Mouse (Mus musculus) left cerebral cortex, postnatal 10 days (tissue): ENCODE data around the gene Olfr392. TPM values are rescaled to one million over a fixed set of nuclear protein-coding genes. Genes with fewer than 3 reads are reported as not detected.

Source experiments
- DNase-seq, 2 experiments: peaks; one replicate each; pipeline ENCODE4 v3.0.0; 2021 to 2022; ENCODE audit warnings: low spot score in 2 of 2, mixed read lengths in 1 of 2; ENCODE audit errors: extremely low spot score in 1 of 2
- intact Hi-C: fragments of 180-260 bp; cut with DNase I; formaldehyde crosslinking; loops from one replicate; pipeline ENCODE4 v1.15.1; 2025
- total RNA-seq, 2 experiments: library from RNA; stranded (reverse); gene quantifications; 2 replicates each; pipeline ENCODE4 v1.2.3; 2021

Olfr392 gene
- not detected for total RNA-seq

DNA sequence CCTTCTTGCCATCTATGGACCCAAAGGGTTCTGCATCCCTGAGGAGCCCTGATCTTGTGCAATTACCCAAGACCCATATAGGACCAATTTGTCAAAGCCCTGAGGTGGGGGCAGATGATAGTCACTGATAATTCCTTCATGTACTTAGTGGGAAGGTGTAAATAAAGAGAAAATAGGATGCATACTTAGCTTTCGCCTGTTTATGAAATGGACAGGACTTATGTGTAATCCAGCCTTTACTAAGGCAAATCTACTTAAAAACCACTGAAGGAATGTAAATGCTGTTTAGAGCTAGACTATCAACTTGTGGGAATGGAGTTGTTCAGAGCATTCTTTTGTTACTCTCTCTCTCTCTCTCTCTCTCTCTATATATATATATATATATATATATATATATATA lies at the start of gene Olfr392:
Gene Olfr392, minus strand, starts transcription at position 101 of the 400 bp plus-strand sequence.
- DNase-seq, result no peak
- intact Hi-C loops, result no loop called here

DNA sequence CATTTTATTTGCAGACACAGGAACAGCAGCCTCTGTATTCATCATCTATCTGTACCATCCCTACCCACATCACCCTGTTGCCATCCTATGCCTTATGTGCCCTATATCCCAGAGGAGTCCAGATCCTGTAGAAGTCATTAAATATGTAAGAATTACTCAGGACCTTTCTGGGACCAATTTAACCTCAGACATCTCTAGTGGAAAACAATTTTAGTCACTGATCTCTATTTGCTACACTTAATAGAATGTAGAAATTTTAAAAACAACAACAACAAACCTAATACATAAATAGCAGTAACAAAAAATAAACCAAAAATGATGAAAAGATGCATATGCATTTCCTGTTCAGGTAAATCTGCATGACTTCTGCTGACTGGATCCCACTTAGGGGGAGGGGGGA lies 34.5 kb upstream of the Olfr392 start, which contains the start of gene Olfr393:
Gene Olfr393, minus strand, starts transcription at position 101 of the 400 bp plus-strand sequence.
- intact Hi-C loops, result no loop called here
- no peak for DNase-seq

DNA sequence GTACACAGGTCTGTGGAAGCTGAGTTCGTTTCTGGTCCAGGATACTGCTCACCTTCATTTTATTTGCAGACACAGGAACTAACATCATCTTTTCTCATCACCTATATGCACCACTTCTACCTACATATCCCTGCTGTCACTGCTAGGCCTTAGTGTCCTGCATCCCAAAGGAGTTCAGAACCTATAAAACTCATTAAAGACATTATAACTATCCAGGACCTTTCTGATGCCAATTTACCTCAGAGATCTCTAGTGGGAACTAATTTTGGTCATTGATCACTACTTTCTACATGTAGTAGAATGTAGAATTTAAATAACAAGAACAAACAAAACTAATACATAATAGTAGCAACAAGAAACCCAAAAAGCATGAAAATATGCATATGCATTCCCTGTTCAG lies 13.9 kb downstream of the Olfr392 start, which contains the start of gene Olfr391-ps:
Gene Olfr391-ps, minus strand, starts transcription at position 101 of the 400 bp plus-strand sequence.
- no peak for DNase-seq
- intact Hi-C loops, result no loop called here

DNA sequence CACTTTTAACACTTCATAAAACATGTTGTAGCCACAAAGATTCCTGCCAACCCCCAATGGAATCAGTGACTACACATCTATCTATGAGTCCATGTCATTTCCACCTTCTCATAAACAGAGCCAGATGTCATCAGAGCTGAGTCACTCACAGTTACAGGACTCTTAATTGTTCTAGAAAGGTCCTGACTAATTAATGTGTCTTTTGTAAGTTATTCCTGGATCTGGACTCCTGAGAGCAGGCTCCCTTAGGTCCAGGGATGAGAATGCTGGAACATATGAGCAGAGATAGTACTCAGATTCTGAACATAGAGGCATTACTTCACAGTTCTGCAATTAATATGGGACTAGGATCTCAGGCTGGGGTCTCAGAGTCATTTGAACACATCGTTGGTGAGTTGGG lies 34.2 kb downstream of the Olfr392 start, which contains the start of gene Olfr390:
Gene Olfr390, plus strand, starts transcription at position 301 of the 400 bp plus-strand sequence.
- no peak for DNase-seq
- intact Hi-C loops, result no loop called here

DNA sequence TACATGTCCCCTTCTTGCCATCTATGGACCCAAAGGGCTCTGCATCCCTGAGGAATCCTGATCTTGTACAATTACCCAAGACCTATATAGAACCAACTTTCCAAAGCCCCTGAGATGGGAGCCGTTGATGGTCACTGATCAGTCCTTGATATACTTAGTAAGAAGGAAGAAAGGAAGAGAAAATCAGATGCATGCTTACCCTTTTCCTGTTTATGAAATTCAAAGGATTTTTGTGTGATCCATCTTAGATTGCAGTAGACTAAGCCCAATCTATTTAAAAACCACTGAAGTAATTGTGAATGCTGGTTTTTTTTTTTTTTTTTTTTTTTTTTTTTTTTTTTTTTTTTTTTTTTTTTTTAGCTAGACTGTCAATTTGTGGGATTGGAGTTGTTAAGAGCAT lies 36.2 kb downstream of the Olfr392 start, which contains the start of gene Olfr389:
Gene Olfr389, minus strand, starts transcription at position 101 of the 400 bp plus-strand sequence.
- intact Hi-C loops, result no loop called here
- DNase-seq, result no peak

Other genes with a start within 250 kb of the Olfr392 start
- not detected for gene Olfr385, start 224.0 kb downstream of the Olfr392 start, total RNA-seq
- not detected for gene Olfr384, start 218.5 kb downstream of the Olfr392 start, total RNA-seq
- not detected for gene Zfp735, start 128.3 kb downstream of the Olfr392 start, total RNA-seq
- not detected for gene Olfr389, start 36.3 kb downstream of the Olfr392 start, total RNA-seq
- gene Olfr390, start 34.1 kb downstream of the Olfr392 start, total RNA-seq, result not detected
- not detected for gene Olfr391-ps, start 14.0 kb downstream of the Olfr392 start, total RNA-seq
- gene Olfr393, start 34.4 kb upstream of the Olfr392 start, total RNA-seq, result not detected
- gene Olfr394, start 73.7 kb upstream of the Olfr392 start, total RNA-seq, result not detected
- gene Olfr395, start 92.2 kb upstream of the Olfr392 start, total RNA-seq, result not detected
- not detected for gene Olfr23, start 119.6 kb upstream of the Olfr392 start, total RNA-seq
- gene Olfr397, start 143.8 kb upstream of the Olfr392 start, total RNA-seq, result not detected
- not detected for gene Olfr398, start 173.4 kb upstream of the Olfr392 start, total RNA-seq
- gene Olfr139, start 239.5 kb upstream of the Olfr392 start, total RNA-seq, result not detected
- gene Olfr399, start 239.6 kb upstream of the Olfr392 start, total RNA-seq, result not detected